ENCODE assay signal across 19 mouse cellular contexts in genomic region chr6:4925966-4926687, GRCm38 (mm10). TPM values are rescaled to one million over a fixed set of nuclear protein-coding genes. Genes with fewer than 3 reads are reported as not detected.
DNase-seq lines count a peak whose midpoint lies in the region; ATAC-seq lines count a peak whose summit lies in the region.
"Had no signal": no experiment of that assay in that cellular context is flagged by ENCODE, and none has a peak within 500 bp of the region (broad histone marks: within the 10 kb centered on the region; RNA-seq: fewer than 3 reads in every experiment).

No protein-coding gene starts in this region.

- H3K4me3 ChIP-seq in heart, embryonic 14.5 days (ENCODE audit: control insufficient read depth in 1 of 2, insufficient read depth in 1 of 2, low read depth in 1 of 2, low read length in 2 of 2): no peak overlapping the region
- H3K4me3 ChIP-seq in hindbrain, embryonic 11.5 days (ENCODE audit: low read depth, low read length): no peak overlapping the region
- H3K4me3 ChIP-seq: forebrain, embryonic 15.5 days; gastrocnemius, adult 2 months; hindbrain, embryonic 10.5 days; intestine, embryonic 15.5 days; liver, embryonic 15.5 days; midbrain, embryonic 10.5 days had no signal

- H3K9ac ChIP-seq in heart, embryonic 14.5 days (ENCODE audit: low read length): no peak overlapping the region
- no peak overlapping the region for H3K9ac ChIP-seq in hindbrain, embryonic 11.5 days (ENCODE audit: low read depth, low read length)
- H3K9ac ChIP-seq: forebrain, embryonic 15.5 days; intestine, embryonic 15.5 days; liver, embryonic 15.5 days had no signal

- DNase-seq in heart, postnatal 36 days: no peak
- DNase-seq in ovary, postnatal 36 days (ENCODE audit: low spot score): peak; percentile 41
- DNase-seq in ovary, postnatal 14 days (ENCODE audit: low spot score): no peak
- peak; percentile 80 for DNase-seq in brain, adult 2 months (ENCODE audit: low read depth, low spot score)
- peak; percentile 57 for DNase-seq in testis, postnatal 14 days (ENCODE audit: low spot score)
- no peak for DNase-seq in hindbrain, embryonic 11.5 days (ENCODE audit: low spot score)
- DNase-seq: cerebellum, adult 2 months; gastrocnemius, adult 2 months; heart, adult 11 months; kidney, postnatal 14 days; layer of hippocampus, adult 9-11 months; right cerebral cortex, postnatal 14 days had no signal

- no peaks in the 10 kb centered on the region for H3K9me3 ChIP-seq in heart, embryonic 14.5 days (ENCODE audit: control insufficient read depth, low read length)
- no peaks in the 10 kb centered on the region for H3K9me3 ChIP-seq in hindbrain, embryonic 11.5 days (ENCODE audit: control insufficient read depth, low read length)
- H3K9me3 ChIP-seq: forebrain, embryonic 15.5 days; hindbrain, embryonic 10.5 days; intestine, embryonic 15.5 days; liver, embryonic 15.5 days; midbrain, embryonic 10.5 days had no signal

- WGBS in heart, embryonic 14.5 days: 56% methylated on average over 14 of the region's 14 CpGs
- WGBS in hindbrain, embryonic 11.5 days: 80% methylated on average over 14 of the region's 14 CpGs

- peaks cover 5 to 6% of the 10 kb centered on the region in 2 experiments; a peak in 3 of 4 replicates for H3K4me1 ChIP-seq in heart, embryonic 14.5 days (ENCODE audit: control insufficient read depth in 2 of 2, insufficient read depth in 2 of 2, low read length in 2 of 2)
- H3K4me1 ChIP-seq in hindbrain, embryonic 11.5 days (replicated peaks; ENCODE audit: control insufficient read depth, insufficient read depth, low read length): no peaks in the 10 kb centered on the region
- H3K4me1 ChIP-seq: forebrain, embryonic 15.5 days; intestine, embryonic 15.5 days; liver, embryonic 15.5 days had no signal

- no peaks in the 10 kb centered on the region for H3K27me3 ChIP-seq in heart, embryonic 14.5 days (ENCODE audit: control insufficient read depth, insufficient read depth, low read length)
- no peaks in the 10 kb centered on the region for H3K27me3 ChIP-seq in hindbrain, embryonic 11.5 days (ENCODE audit: control insufficient read depth, insufficient read depth, low read length)
- H3K27me3 ChIP-seq: forebrain, embryonic 15.5 days; intestine, embryonic 15.5 days; liver, embryonic 15.5 days had no signal

- intact Hi-C loops in heart, postnatal 36 days (cut with DNase I): no loop called here

- peak overlapping the region; percentile 10 to 27; a peak in 2 of 4 replicates for H3K27ac ChIP-seq in heart, embryonic 14.5 days (replicated peaks in 1 of 2; ENCODE audit: control insufficient read depth in 1 of 2, insufficient read depth in 1 of 2, low read depth in 2 of 2, low read length in 2 of 2)
- H3K27ac ChIP-seq in hindbrain, embryonic 11.5 days (ENCODE audit: low read depth, low read length): no peak overlapping the region
- H3K27ac ChIP-seq: forebrain, embryonic 15.5 days; gastrocnemius, adult 2 months; hindbrain, embryonic 10.5 days; intestine, embryonic 15.5 days; liver, embryonic 15.5 days; midbrain, embryonic 10.5 days had no signal

- no peaks in the 10 kb centered on the region for H3K36me3 ChIP-seq in heart, embryonic 14.5 days (ENCODE audit: control insufficient read depth, insufficient read depth, low read length)
- no peaks in the 10 kb centered on the region for H3K36me3 ChIP-seq in hindbrain, embryonic 11.5 days (ENCODE audit: control insufficient read depth, insufficient read depth, low read length)
- H3K36me3 ChIP-seq: forebrain, embryonic 15.5 days; intestine, embryonic 15.5 days; liver, embryonic 15.5 days had no signal

- ATAC-seq in heart, embryonic 14.5 days (ENCODE audit: insufficient number of reproducible peaks, insufficient read depth, low FRiP score, low read depth): no peak
- ATAC-seq in hindbrain, embryonic 11.5 days (ENCODE audit: low FRiP score): no peak
- ATAC-seq: forebrain, embryonic 15.5 days; intestine, embryonic 15.5 days had no signal

- H3K4me2 ChIP-seq in heart, embryonic 14.5 days (ENCODE audit: low read length): 0 out of 2 replicates have a peak overlapping the region, but pooled peaks have one; percentile 8
- H3K4me2 ChIP-seq in hindbrain, embryonic 11.5 days (replicated peaks; ENCODE audit: low read depth, low read length): no peak overlapping the region
- H3K4me2 ChIP-seq: forebrain, embryonic 15.5 days; intestine, embryonic 15.5 days; liver, embryonic 15.5 days had no signal

RNA-seq across cellular contexts. Expression of gene Ppp1r9a, which starts 23.4 kb away (rescaled TPM):
- polyA plus RNA-seq in heart, embryonic 14.5 days (2014; fragmentation: Nextera tagmentation; extraction: Ambion mirVana): 24.4 and 25.5 TPM in 2 replicates
- total RNA-seq in heart, postnatal 36 days (2021): 10 to 100 TPM; 12.1 to 13.3 TPM
- 22.9 and 33.9 TPM in 2 replicates for polyA plus RNA-seq in hindbrain, embryonic 11.5 days (2014; fragmentation: Nextera tagmentation; extraction: Ambion mirVana)
- total RNA-seq: MEL had no signal

Comparison
In these comparisons a context has a peak if more than half of its experiments do, and no peak if none do; other contexts are left out.
1. DNase-seq: peak in ovary, postnatal 36 days (single experiment), brain, adult 2 months (single experiment) and testis, postnatal 14 days (single experiment); none in heart, postnatal 36 days (0 of 2), ovary, postnatal 14 days (single experiment) and hindbrain, embryonic 11.5 days (single experiment).